Mouse (Mus musculus) spleen, adult 2 months (tissue): ENCODE results near the gene Smug1.

Experiments
- CTCF ChIP-seq: fragments of 200-500 bp; IDR thresholded peaks from 2 replicates; pipeline ENCODE4 v1.5.1; 2011; ENCODE audit warnings: mild to moderate bottlenecking, inconsistent platforms; ENCODE audit not compliant: insufficient read depth, insufficient read length, insufficient replicate concordance; ENCODE audit errors: extremely low read depth
- POLR2A ChIP-seq: fragments of 200-500 bp; IDR thresholded peaks from 2 replicates; pipeline ENCODE4 v1.6.1; 2011; ENCODE audit warnings: low read depth, low read length, inconsistent platforms

DNA sequence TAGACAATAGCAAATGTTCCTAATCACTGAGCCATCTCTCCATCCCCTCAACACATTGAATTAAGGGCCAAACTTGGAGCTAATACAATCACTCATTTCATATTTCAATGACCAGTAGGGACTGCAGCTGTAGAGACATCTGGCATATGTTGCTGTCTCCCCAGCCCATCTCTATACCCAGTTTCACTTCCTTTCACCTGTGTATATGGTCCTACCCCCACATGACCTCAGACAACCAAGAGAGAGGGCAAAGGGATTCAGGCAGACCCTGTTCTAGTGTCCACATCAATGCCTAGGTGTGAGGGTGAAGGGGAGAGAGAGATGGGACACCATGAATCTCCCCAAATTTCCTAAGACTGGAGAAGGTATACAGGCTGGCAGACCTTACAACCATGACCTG, 13.5 kb upstream of the Smug1 start:
- no peak for TF ChIP-seq POLR2A
- no peak for TF ChIP-seq CTCF
